Mouse (Mus musculus) intestine, embryonic 15.5 days (tissue): ENCODE measurements around the gene Zcchc3. TPM values are rescaled to one million over a fixed set of nuclear protein-coding genes. Genes with fewer than 3 reads are reported as not detected.
A peak's percentile ranks its signal among the peaks of the same experiment; 100 is the strongest.

Experiments
- ATAC-seq: fragments of 200-750 bp; cut with Nextera tagmentation; 2 replicates; pipeline ENCODE4 v1.8.0; 2017; ENCODE audit warnings: moderate TSS enrichment, moderate library complexity
- H3K27ac ChIP-seq: fragments of 300-500 bp; sonication (generic); 2 replicates; pipeline ENCODE4 v1.5.1; 2015; ENCODE audit warnings: mild to moderate bottlenecking, inconsistent platforms
- H3K27me3 ChIP-seq: fragments of 300-500 bp; sonication (generic); replicated peaks from 2 replicates; pipeline ENCODE4 v1.6.1; 2015; ENCODE audit warnings: inconsistent platforms
- H3K36me3 ChIP-seq: fragments of 300-500 bp; sonication (generic); 2 replicates; pipeline ENCODE4 v1.6.1; 2015; ENCODE audit warnings: inconsistent platforms
- H3K4me1 ChIP-seq: fragments of 300-500 bp; sonication (generic); replicated peaks from 2 replicates; pipeline ENCODE4 v1.6.1; 2015; ENCODE audit warnings: inconsistent platforms
- H3K4me2 ChIP-seq: fragments of 300-500 bp; sonication (generic); replicated peaks from 2 replicates; pipeline ENCODE4 v1.6.1; 2015; ENCODE audit warnings: mild to moderate bottlenecking, inconsistent platforms
- H3K4me3 ChIP-seq: fragments of 300-500 bp; sonication (generic); replicated peaks from 2 replicates; pipeline ENCODE4 v1.5.1; 2015; ENCODE audit warnings: inconsistent platforms
- H3K9ac ChIP-seq: fragments of 300-500 bp; sonication (generic); 2 replicates; pipeline ENCODE4 v1.6.1; 2015; ENCODE audit warnings: inconsistent platforms
- H3K9me3 ChIP-seq: fragments of 300-500 bp; sonication (generic); 2 replicates; pipeline ENCODE4 v1.6.1; 2016; ENCODE audit warnings: inconsistent platforms
- WGBS: fragments of 180-500 bp; shearing (Covaris S2); methylation state at CpG from one replicate; pipeline ENCODE4 v1.1.7; 2015; 5-methylcytosine and 5-hydroxymethylcytosine counted together
- polyA plus RNA-seq: library from polyadenylated mRNA; unstranded; fragments of >200 nt; fragmentation: Nextera tagmentation; extraction: Ambion mirVana; gene quantifications from 2 replicates; pipeline ENCODE4 v1.2.1, GENCODE M21; 2015

Zcchc3 gene
- polyA plus RNA-seq, 1 experiment from 2014 or later: 40.8 TPM

- Histone ChIP-seq H3K27ac (peak overlapping the region; percentile 99), H3K4me1 (peaks cover 30% of the 10 kb centered on the region), H3K9ac (peak overlapping the region; percentile 82), H3K27me3 (no peaks in the 10 kb centered on the region), H3K4me2 (peak overlapping the region; percentile 96), H3K36me3 (no peaks in the 10 kb centered on the region), H3K9me3 (no peaks in the 10 kb centered on the region), H3K4me3 (peak overlapping the region; percentile 82)
- under 1% methylated on average over 38 of the region's 38 CpGs for WGBS
- ATAC-seq: peak; percentile 86
Observed at GRCm38 (mm10) chr2:152398691-152399090, 16.1 kb downstream of the Zcchc3 start.

GRCm38 (mm10) chr2:152397680-152398435 is 17.0 kb downstream of the Zcchc3 start, which contains the start of gene Sox12:
TSS of gene Sox12 (minus strand) at chr2:152398063.
- Histone ChIP-seq H3K27ac (peak within 1 kb of the TSS; percentile 99), H3K9ac (peak within 1 kb of the TSS; percentile 82), H3K4me3 (peak within 1 kb of the TSS; percentile 82), H3K4me2 (peak within 1 kb of the TSS; percentile 96), H3K27me3 (no peaks in the 10 kb centered on the region), H3K9me3 (no peaks in the 10 kb centered on the region), H3K4me1 (peaks cover 36% of the 10 kb centered on the region), H3K36me3 (no peaks in the 10 kb centered on the region)
- peak; percentile 68 for ATAC-seq
- WGBS: under 1% methylated on average over 76 of the region's 104 CpGs

- peak overlapping the region; percentile 96 for H3K4me2 ChIP-seq
- no peaks in the 10 kb centered on the region for H3K27me3 ChIP-seq
- H3K9me3 ChIP-seq: no peaks in the 10 kb centered on the region
- H3K9ac ChIP-seq: peak overlapping the region; percentile 82
- ATAC-seq: peak; percentile 26
- H3K4me1 ChIP-seq: peaks cover 36% of the 10 kb centered on the region
- no peaks in the 10 kb centered on the region for H3K36me3 ChIP-seq
- H3K4me3 ChIP-seq: peak overlapping the region; percentile 82
- H3K27ac ChIP-seq: peak overlapping the region; percentile 99
- under 1% methylated on average over 73 of the region's 77 CpGs for WGBS
Observed at GRCm38 (mm10) chr2:152397004-152397589, 17.7 kb downstream of the Zcchc3 start.

- Histone ChIP-seq H3K27me3 (no peaks in the 10 kb centered on the region), H3K27ac (peak overlapping the region; percentile 99), H3K4me1 (peaks cover 36% of the 10 kb centered on the region), H3K36me3 (no peaks in the 10 kb centered on the region), H3K4me2 (peak overlapping the region; percentile 96), H3K9me3 (no peaks in the 10 kb centered on the region), H3K4me3 (peak overlapping the region; percentile 82), H3K9ac (peak overlapping the region; percentile 82)
- ATAC-seq: peak; percentile 65
- under 1% methylated on average over 45 of the region's 46 CpGs for WGBS
Observed at GRCm38 (mm10) chr2:152396110-152397003, 18.5 kb downstream of the Zcchc3 start.

GRCm38 (mm10) chr2:152395271-152395920 is 19.4 kb downstream of the Zcchc3 start:
- H3K36me3 ChIP-seq: no peaks in the 10 kb centered on the region
- peak overlapping the region; percentile 45 for H3K9ac ChIP-seq
- no peaks in the 10 kb centered on the region for H3K27me3 ChIP-seq
- 25% methylated on average over 13 of the region's 13 CpGs for WGBS
- H3K27ac ChIP-seq: no peak overlapping the region
- ATAC-seq: no peak
- H3K9me3 ChIP-seq: no peaks in the 10 kb centered on the region
- H3K4me3 ChIP-seq: peak overlapping the region; percentile 82
- peak overlapping the region; percentile 96 for H3K4me2 ChIP-seq
- peaks cover 36% of the 10 kb centered on the region for H3K4me1 ChIP-seq

- no peak for ATAC-seq
- no peaks in the 10 kb centered on the region for H3K27me3 ChIP-seq
- H3K4me3 ChIP-seq: no peak overlapping the region
- H3K36me3 ChIP-seq: no peaks in the 10 kb centered on the region
- H3K4me2 ChIP-seq: peak overlapping the region; percentile 96; the same call in 1 of the 2 replicates
- H3K9ac ChIP-seq: no peak overlapping the region
- 42% methylated on average over 9 of the region's 9 CpGs for WGBS
- no peaks in the 10 kb centered on the region for H3K9me3 ChIP-seq
- H3K27ac ChIP-seq: no peak overlapping the region
- H3K4me1 ChIP-seq: peaks cover 29% of the 10 kb centered on the region
Observed at GRCm38 (mm10) chr2:152393225-152394017, 21.4 kb downstream of the Zcchc3 start.

GRCm38 (mm10) chr2:152392786-152393185 is 22.0 kb downstream of the Zcchc3 start:
- Histone ChIP-seq H3K4me1 (peaks cover 29% of the 10 kb centered on the region), H3K27me3 (no peaks in the 10 kb centered on the region), H3K4me2 (no peak overlapping the region), H3K36me3 (no peaks in the 10 kb centered on the region), H3K9ac (no peak overlapping the region), H3K9me3 (no peaks in the 10 kb centered on the region), H3K4me3 (no peak overlapping the region), H3K27ac (no peak overlapping the region)
- no peak for ATAC-seq
- WGBS: 23% methylated on average over 3 of the region's 3 CpGs

- ATAC-seq: no peak
- H3K9ac ChIP-seq: no peak overlapping the region
Observed at GRCm38 (mm10) chr2:152384191-152384590, 30.6 kb downstream of the Zcchc3 start.

GRCm38 (mm10) chr2:152376345-152376741 is 38.5 kb downstream of the Zcchc3 start, which contains the start of gene Nrsn2:
TSS of gene Nrsn2 (minus strand) at chr2:152376638.
- peaks cover 11% of the 10 kb centered on the region; the same call in 1 of the 2 replicates for H3K4me1 ChIP-seq
- ATAC-seq: peak; percentile 62; the same call in 1 of the 2 replicates
- H3K27ac ChIP-seq: no peak within 1 kb of the TSS
- peak within 1 kb of the TSS; percentile 52 for H3K4me2 ChIP-seq
- H3K4me3 ChIP-seq: no peak within 1 kb of the TSS
- 2% methylated on average over 16 of the region's 16 CpGs for WGBS
- H3K36me3 ChIP-seq: no peaks in the 10 kb centered on the region
- peak within 1 kb of the TSS; percentile 34 for H3K9ac ChIP-seq
- H3K9me3 ChIP-seq: no peaks in the 10 kb centered on the region
- 0 out of 2 replicates have a peak, but pooled peaks cover 11% of the 10 kb centered on the region for H3K27me3 ChIP-seq

More at GRCm38 (mm10) chr2:152384191-152384590, 30.6 kb downstream of the Zcchc3 start:
- no peak overlapping the region for H3K4me2 ChIP-seq
- H3K36me3 ChIP-seq: no peaks in the 10 kb centered on the region
- H3K27ac ChIP-seq: no peak overlapping the region
- 80% methylated on average over 4 of the region's 4 CpGs for WGBS
- no peaks in the 10 kb centered on the region for H3K27me3 ChIP-seq
- no peak overlapping the region for H3K4me3 ChIP-seq
- H3K4me1 ChIP-seq: no peaks in the 10 kb centered on the region
- H3K9me3 ChIP-seq: no peaks in the 10 kb centered on the region

GRCm38 (mm10) chr2:152375652-152376344 is 39.0 kb downstream of the Zcchc3 start:
- 9% methylated on average over 21 of the region's 21 CpGs for WGBS
- H3K4me2 ChIP-seq: peak overlapping the region; percentile 52
- no peak overlapping the region for H3K27ac ChIP-seq
- H3K9me3 ChIP-seq: no peaks in the 10 kb centered on the region
- H3K4me1 ChIP-seq: peaks cover 11% of the 10 kb centered on the region; the same call in 1 of the 2 replicates
- 0 out of 2 replicates have a peak, but pooled peaks have one; percentile 33 for ATAC-seq
- H3K27me3 ChIP-seq: 0 out of 2 replicates have a peak, but pooled peaks cover 11% of the 10 kb centered on the region
- H3K4me3 ChIP-seq: no peak overlapping the region
- H3K36me3 ChIP-seq: no peaks in the 10 kb centered on the region
- H3K9ac ChIP-seq: 0 out of 2 replicates have a peak overlapping the region, but pooled peaks have one; percentile 34
